Mouse (Mus musculus): ENCODE measurements at regions not wholly inside any gene's neighbourhood (a gene's known extent, or its start where the extent isn't known, plus 50 kb on each side); places are given as distances from the start of the nearest gene placed in this dataset.

GRCm38 (mm10) chr6:31874616-31875015 is 175.4 kb upstream of the 1700012A03Rik start:
- no peaks in the 10 kb centered on the region for H3K27me3 ChIP-seq (replicated peaks; ENCODE audit: control insufficient read depth, insufficient read depth, low read length)
- no peaks in the 10 kb centered on the region for H3K4me1 ChIP-seq (ENCODE audit: control insufficient read depth, insufficient read depth, low read length)
- no peak overlapping the region for H3K4me3 ChIP-seq (ENCODE audit: low read length)
- H3K27ac ChIP-seq (ENCODE audit: low read length), result no peak overlapping the region
- no peaks in the 10 kb centered on the region for H3K36me3 ChIP-seq (ENCODE audit: control insufficient read depth, insufficient read depth, low read length)
- no peaks in the 10 kb centered on the region for H3K9me3 ChIP-seq (ENCODE audit: control insufficient read depth, low read length)
- 87% methylated on average over 6 of the region's 6 CpGs for WGBS
- no peak for ATAC-seq
- no peak overlapping the region for H3K4me2 ChIP-seq (ENCODE audit: low read depth, low read length)
- no peak overlapping the region for H3K9ac ChIP-seq (ENCODE audit: low read depth, low read length)

DNA sequence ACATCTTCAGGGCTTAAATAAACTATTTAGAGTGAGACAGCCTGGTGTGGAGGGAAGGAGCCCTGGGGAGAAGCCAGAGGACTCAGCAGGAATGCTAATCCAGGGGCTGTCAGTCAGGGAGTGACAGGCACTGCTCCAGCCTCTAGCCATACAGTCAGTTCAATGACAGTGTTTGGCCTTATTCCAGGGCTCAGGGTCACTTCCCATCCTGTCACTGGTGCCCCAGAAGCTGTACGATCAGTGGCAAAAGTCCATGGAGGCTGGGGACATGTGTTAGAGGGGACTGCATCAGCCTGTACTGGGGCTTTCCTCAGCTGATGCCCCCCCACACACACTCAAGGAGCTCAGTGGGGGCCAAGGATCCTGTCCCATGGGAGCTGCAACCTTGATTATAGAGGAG is 176.1 kb upstream of the 1700012A03Rik start:
- Histone ChIP-seq H3K4me1 (ENCODE audit: control insufficient read depth, insufficient read depth, low read length) (no peaks in the 10 kb centered on the region), H3K9ac (ENCODE audit: low read depth, low read length) (no peak overlapping the region), H3K9me3 (ENCODE audit: control insufficient read depth, low read length) (no peaks in the 10 kb centered on the region), H3K4me3 (ENCODE audit: low read length) (no peak overlapping the region), H3K36me3 (ENCODE audit: control insufficient read depth, insufficient read depth, low read length) (no peaks in the 10 kb centered on the region), H3K4me2 (ENCODE audit: low read depth, low read length) (no peak overlapping the region), H3K27ac (ENCODE audit: low read length) (no peak overlapping the region), H3K27me3 (replicated peaks; ENCODE audit: control insufficient read depth, insufficient read depth, low read length) (no peaks in the 10 kb centered on the region)
- no peak for ATAC-seq
- WGBS, result 47% methylated on average over 1 of the region's 1 CpGs

DNA sequence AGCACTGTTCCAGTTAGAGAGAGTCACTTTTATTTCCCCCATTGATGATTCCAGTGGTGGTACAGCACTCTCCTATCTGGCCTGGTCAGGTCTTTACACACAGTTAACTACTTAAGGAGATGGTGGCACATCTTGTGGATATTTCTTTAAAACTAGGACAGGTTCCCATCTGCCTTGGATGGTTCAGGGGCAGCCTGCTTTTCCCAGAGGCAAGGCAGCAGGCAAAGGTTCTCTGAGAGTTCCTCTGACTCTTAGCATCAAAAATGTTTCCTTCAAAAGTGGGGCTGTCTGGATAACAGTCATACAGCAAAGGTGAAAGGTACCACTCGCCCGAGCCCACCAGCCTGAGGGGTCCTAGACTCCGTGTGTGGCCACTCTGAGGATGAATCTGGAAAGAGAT is 178.3 kb upstream of the 1700012A03Rik start:
- no peak for ATAC-seq
- WGBS, result 91% methylated on average over 3 of the region's 3 CpGs
- no peak overlapping the region for H3K9ac ChIP-seq (ENCODE audit: low read depth, low read length)

GRCm38 (mm10) chr6:31861996-31862395 is 188.1 kb upstream of the 1700012A03Rik start:
- Histone ChIP-seq H3K4me3 (ENCODE audit: low read length) (no peak overlapping the region), H3K27ac (ENCODE audit: low read length) (no peak overlapping the region), H3K36me3 (ENCODE audit: control insufficient read depth, insufficient read depth, low read length) (no peaks in the 10 kb centered on the region), H3K4me1 (ENCODE audit: control insufficient read depth, insufficient read depth, low read length) (no peaks in the 10 kb centered on the region), H3K9ac (ENCODE audit: low read depth, low read length) (no peak overlapping the region), H3K27me3 (replicated peaks; ENCODE audit: control insufficient read depth, insufficient read depth, low read length) (no peaks in the 10 kb centered on the region), H3K9me3 (ENCODE audit: control insufficient read depth, low read length) (no peaks in the 10 kb centered on the region), H3K4me2 (ENCODE audit: low read depth, low read length) (no peak overlapping the region)
- 30% methylated on average over 7 of the region's 7 CpGs for WGBS
- no peak for ATAC-seq

More for the DNA sequence above, 178.3 kb upstream of the 1700012A03Rik start:
- Histone ChIP-seq H3K4me2 (ENCODE audit: low read depth, low read length) (no peak overlapping the region), H3K27ac (ENCODE audit: low read length) (no peak overlapping the region), H3K4me3 (ENCODE audit: low read length) (no peak overlapping the region), H3K9me3 (ENCODE audit: control insufficient read depth, low read length) (no peaks in the 10 kb centered on the region), H3K4me1 (ENCODE audit: control insufficient read depth, insufficient read depth, low read length) (no peaks in the 10 kb centered on the region), H3K36me3 (ENCODE audit: control insufficient read depth, insufficient read depth, low read length) (no peaks in the 10 kb centered on the region), H3K27me3 (replicated peaks; ENCODE audit: control insufficient read depth, insufficient read depth, low read length) (no peaks in the 10 kb centered on the region)

DNA sequence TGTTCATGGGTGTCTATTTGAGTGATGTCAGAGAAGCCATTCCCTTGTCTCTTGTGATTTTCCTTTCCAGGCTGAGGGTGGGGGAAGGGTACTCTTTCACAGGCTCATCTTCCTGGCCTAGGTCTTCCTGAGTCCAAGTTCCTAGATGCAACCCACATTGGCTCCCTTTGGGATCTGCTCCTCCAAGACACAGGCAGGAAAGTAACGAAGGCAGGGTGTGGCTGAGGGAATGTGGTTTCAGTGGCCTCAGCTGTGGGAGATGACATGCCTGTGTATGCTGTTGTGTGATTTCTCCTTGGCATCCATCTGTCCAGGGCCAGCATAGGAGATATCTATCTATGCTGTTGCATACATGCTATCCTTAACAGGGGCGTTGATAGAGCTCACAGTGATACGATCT is 190.4 kb upstream of the 1700012A03Rik start:
- Histone ChIP-seq H3K4me1 (ENCODE audit: control insufficient read depth, insufficient read depth, low read length) (no peaks in the 10 kb centered on the region), H3K4me2 (ENCODE audit: low read depth, low read length) (no peak overlapping the region), H3K9ac (ENCODE audit: low read depth, low read length) (no peak overlapping the region), H3K9me3 (ENCODE audit: control insufficient read depth, low read length) (no peaks in the 10 kb centered on the region), H3K27ac (ENCODE audit: low read length) (no peak overlapping the region), H3K27me3 (replicated peaks; ENCODE audit: control insufficient read depth, insufficient read depth, low read length) (no peaks in the 10 kb centered on the region), H3K36me3 (ENCODE audit: control insufficient read depth, insufficient read depth, low read length) (no peaks in the 10 kb centered on the region), H3K4me3 (ENCODE audit: low read length) (no peak overlapping the region)
- no peak for ATAC-seq
- WGBS, result 90% methylated on average over 3 of the region's 3 CpGs

- 97% methylated on average over 14 of the region's 16 CpGs for WGBS
- no peaks in the 10 kb centered on the region for H3K36me3 ChIP-seq (ENCODE audit: control insufficient read depth, insufficient read depth, low read length)
- no peak overlapping the region for H3K4me3 ChIP-seq (ENCODE audit: low read length)
- no peaks in the 10 kb centered on the region for H3K27me3 ChIP-seq (replicated peaks; ENCODE audit: control insufficient read depth, insufficient read depth, low read length)
- no peak overlapping the region for H3K4me2 ChIP-seq (ENCODE audit: low read depth, low read length)
- H3K27ac ChIP-seq (ENCODE audit: low read length), result no peak overlapping the region
- H3K9ac ChIP-seq (ENCODE audit: low read depth, low read length), result no peak overlapping the region
- H3K9me3 ChIP-seq (ENCODE audit: control insufficient read depth, low read length), result no peaks in the 10 kb centered on the region
- H3K4me1 ChIP-seq (ENCODE audit: control insufficient read depth, insufficient read depth, low read length), result no peaks in the 10 kb centered on the region
- ATAC-seq, result no peak
Measured at GRCm38 (mm10) chr6:31854261-31854660, 195.8 kb upstream of the 1700012A03Rik start.

DNA sequence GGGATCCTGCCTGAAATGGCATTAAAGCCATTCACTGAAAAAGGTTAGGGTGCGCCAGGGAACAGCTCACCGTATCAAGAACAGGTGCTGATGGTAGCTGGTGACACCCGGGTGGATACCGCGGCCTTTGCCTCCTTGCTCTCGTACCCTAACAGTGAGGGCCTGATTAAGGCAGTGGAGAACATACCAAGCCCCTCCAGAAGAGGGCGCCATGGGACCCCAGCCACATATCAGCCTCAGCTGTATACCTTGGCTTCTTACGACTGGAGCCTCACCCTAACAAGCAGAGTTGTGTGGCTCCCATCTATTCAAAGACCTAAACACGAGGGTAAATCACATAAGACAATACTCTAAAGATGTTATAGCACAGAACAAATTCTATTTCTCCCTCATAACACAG is 203.7 kb upstream of the 1700012A03Rik start:
- H3K4me3 ChIP-seq (ENCODE audit: low read length), result no peak overlapping the region
- no peaks in the 10 kb centered on the region for H3K27me3 ChIP-seq (replicated peaks; ENCODE audit: control insufficient read depth, insufficient read depth, low read length)
- no peak overlapping the region for H3K27ac ChIP-seq (ENCODE audit: low read length)
- H3K9me3 ChIP-seq (ENCODE audit: control insufficient read depth, low read length), result no peaks in the 10 kb centered on the region
- no peaks in the 10 kb centered on the region for H3K4me1 ChIP-seq (ENCODE audit: control insufficient read depth, insufficient read depth, low read length)
- ATAC-seq, result no peak
- H3K4me2 ChIP-seq (ENCODE audit: low read depth, low read length), result no peak overlapping the region
- H3K9ac ChIP-seq (ENCODE audit: low read depth, low read length), result no peak overlapping the region
- H3K36me3 ChIP-seq (ENCODE audit: control insufficient read depth, insufficient read depth, low read length), result no peaks in the 10 kb centered on the region
- WGBS, result 85% methylated on average over 9 of the region's 9 CpGs

DNA sequence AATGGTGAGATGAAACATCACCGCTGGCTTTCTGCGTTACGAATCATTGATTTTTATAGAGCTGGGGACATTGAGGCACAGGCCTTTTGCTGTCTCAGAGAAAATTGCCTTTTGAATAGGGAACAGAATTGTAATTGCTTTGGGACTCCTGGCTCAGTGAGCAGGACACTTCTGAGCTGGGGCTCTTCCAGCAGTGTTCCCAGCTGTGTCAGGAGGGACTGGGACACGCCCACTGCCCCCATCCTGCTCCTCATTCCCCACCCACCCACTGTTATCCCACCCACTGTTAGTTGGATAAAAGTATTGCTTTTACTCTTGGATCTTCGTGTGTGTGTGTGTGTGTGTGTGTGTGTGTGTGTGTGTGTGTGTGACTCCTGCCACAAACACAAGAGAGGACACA is 204.4 kb upstream of the 1700012A03Rik start:
- WGBS, result 83% methylated on average over 5 of the region's 5 CpGs
- H3K9ac ChIP-seq (ENCODE audit: low read depth, low read length), result no peak overlapping the region
- H3K4me3 ChIP-seq (ENCODE audit: low read length), result no peak overlapping the region
- ATAC-seq, result no peak
- no peaks in the 10 kb centered on the region for H3K36me3 ChIP-seq (ENCODE audit: control insufficient read depth, insufficient read depth, low read length)
- no peaks in the 10 kb centered on the region for H3K4me1 ChIP-seq (ENCODE audit: control insufficient read depth, insufficient read depth, low read length)
- no peak overlapping the region for H3K27ac ChIP-seq (ENCODE audit: low read length)
- no peaks in the 10 kb centered on the region for H3K27me3 ChIP-seq (replicated peaks; ENCODE audit: control insufficient read depth, insufficient read depth, low read length)
- H3K9me3 ChIP-seq (ENCODE audit: control insufficient read depth, low read length), result no peaks in the 10 kb centered on the region
- H3K4me2 ChIP-seq (ENCODE audit: low read depth, low read length), result no peak overlapping the region

DNA sequence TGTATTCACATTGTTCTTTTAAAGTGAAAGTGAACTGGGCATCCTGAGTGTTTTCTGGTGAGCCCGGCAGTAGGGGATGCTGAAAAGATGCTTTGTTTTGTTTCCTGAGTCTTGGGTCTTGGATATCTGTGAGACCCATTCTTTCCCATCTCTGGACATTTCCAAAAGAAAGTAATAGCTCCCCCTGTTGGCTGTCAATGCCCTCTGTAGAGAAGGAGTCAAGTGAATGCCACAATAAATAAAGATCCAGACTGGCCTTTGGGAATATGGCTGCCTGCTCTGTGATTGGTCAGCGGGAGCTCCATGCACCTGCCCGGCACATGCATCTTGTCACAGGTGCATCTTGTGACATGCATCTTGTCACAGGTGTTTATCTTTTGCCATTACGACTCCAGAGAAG is 209.4 kb upstream of the 1700012A03Rik start:
- H3K9ac ChIP-seq (ENCODE audit: low read depth, low read length), result no peak overlapping the region
- H3K9me3 ChIP-seq (ENCODE audit: control insufficient read depth, low read length), result no peaks in the 10 kb centered on the region
- H3K4me3 ChIP-seq (ENCODE audit: low read length), result no peak overlapping the region
- no peak overlapping the region for H3K4me2 ChIP-seq (ENCODE audit: low read depth, low read length)
- no peak overlapping the region for H3K27ac ChIP-seq (ENCODE audit: low read length)
- H3K4me1 ChIP-seq (ENCODE audit: control insufficient read depth, insufficient read depth, low read length), result no peaks in the 10 kb centered on the region
- WGBS, result 89% methylated on average over 4 of the region's 4 CpGs
- no peak for ATAC-seq
- H3K36me3 ChIP-seq (ENCODE audit: control insufficient read depth, insufficient read depth, low read length), result no peaks in the 10 kb centered on the region
- no peaks in the 10 kb centered on the region for H3K27me3 ChIP-seq (replicated peaks; ENCODE audit: control insufficient read depth, insufficient read depth, low read length)

DNA sequence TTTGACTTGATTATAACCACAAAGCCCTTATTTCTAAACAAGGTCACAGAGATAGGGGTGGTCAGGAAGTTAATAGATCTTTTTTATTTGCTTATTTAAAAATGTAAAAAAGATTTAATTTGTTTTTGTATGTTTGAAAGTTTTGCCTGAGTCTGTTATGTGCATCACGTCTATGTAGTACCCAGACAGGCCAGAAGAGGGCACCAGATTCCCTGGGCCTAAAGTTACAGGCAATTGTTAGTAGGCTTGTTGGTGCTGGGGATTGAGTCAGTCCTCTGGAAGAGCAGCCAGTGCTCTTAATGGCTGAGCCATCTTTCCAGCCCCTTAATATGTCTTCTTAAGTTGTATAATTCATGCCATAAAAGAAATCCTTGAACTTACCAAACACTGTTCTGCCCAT is 211.5 kb upstream of the 1700012A03Rik start:
- H3K4me3 ChIP-seq (ENCODE audit: low read length), result no peak overlapping the region
- WGBS, result 61% methylated on average over 1 of the region's 1 CpGs
- no peak for ATAC-seq
- H3K36me3 ChIP-seq (ENCODE audit: control insufficient read depth, insufficient read depth, low read length), result no peaks in the 10 kb centered on the region
- no peak overlapping the region for H3K4me2 ChIP-seq (ENCODE audit: low read depth, low read length)
- H3K4me1 ChIP-seq (ENCODE audit: control insufficient read depth, insufficient read depth, low read length), result no peaks in the 10 kb centered on the region
- no peak overlapping the region for H3K9ac ChIP-seq (ENCODE audit: low read depth, low read length)
- no peaks in the 10 kb centered on the region for H3K27me3 ChIP-seq (replicated peaks; ENCODE audit: control insufficient read depth, insufficient read depth, low read length)
- H3K9me3 ChIP-seq (ENCODE audit: control insufficient read depth, low read length), result no peaks in the 10 kb centered on the region
- no peak overlapping the region for H3K27ac ChIP-seq (ENCODE audit: low read length)

Measured in intestine, embryonic 16.5 days (tissue).